Mouse (Mus musculus): ENCODE measurements around the gene Fan1. TPM values are rescaled to one million over a fixed set of nuclear protein-coding genes. Genes with fewer than 3 reads are reported as not detected.

The Fan1 gene
- total RNA-seq (2023): 14.3 TPM

GRCm38 (mm10) chr7:64373830-64374562 lies at the start of gene Fan1:
Gene Fan1 (minus strand): TSS chr7:64374095.

GRCm38 (mm10) chr7:64392122-64392818 lies 18.4 kb upstream of the Fan1 start, which contains the start of the genes Mphosph10 and Mcee:
Gene Mphosph10 (minus strand): TSS chr7:64392268.
Gene Mcee (plus strand): TSS chr7:64392607.

Other genes starting within 250 kb of the Fan1 start
- gene Trpm1, start 220.3 kb downstream of the Fan1 start, total RNA-seq (2023): 5.1 TPM
- gene Mtmr10, start 86.4 kb downstream of the Fan1 start, total RNA-seq (2023): 25.4 TPM
- 56.4 TPM for gene Mphosph10, start 18.2 kb upstream of the Fan1 start, total RNA-seq (2023)
- 12.1 TPM for gene Mcee, start 18.5 kb upstream of the Fan1 start, total RNA-seq (2023)
- gene Apba2, start 127.6 kb upstream of the Fan1 start, total RNA-seq (2023): not detected

All from CD4-positive naive resting alpha-beta T cell, adult 57 days (primary cell).